ENCODE assay signal across 9 mouse cellular contexts in genomic region chr17:78912861-78913281, GRCm38 (mm10). TPM values are rescaled to one million over a fixed set of nuclear protein-coding genes. Genes with fewer than 3 reads are reported as not detected.
DNase-seq lines count a peak whose midpoint lies in the region; ATAC-seq and TF ChIP-seq lines count a peak whose summit lies in the region.
"Had no signal": no experiment of that assay in that cellular context is flagged by ENCODE, and none has a peak within 500 bp of the region (broad histone marks: within the 10 kb centered on the region; RNA-seq: fewer than 3 reads in every experiment).

No protein-coding gene starts in this region.

- 20% methylated on average over 6 of the region's 6 CpGs for WGBS in liver, embryonic 15.5 days (ENCODE audit: insufficient replicate concordance)
- 21% methylated on average over 6 of the region's 6 CpGs for WGBS in stomach, embryonic 15.5 days

- peak; percentile 21; the same call in 1 of the 2 replicates for ATAC-seq in liver, embryonic 15.5 days (ENCODE audit: insufficient read depth)
- ATAC-seq in stomach, embryonic 15.5 days (ENCODE audit: insufficient read depth, low FRiP score, low read depth) = no peak

- no peak for TF ChIP-seq POLR2A in testis, adult 2 months (IDR thresholded peaks at IDR 0.05; ENCODE audit: control insufficient read depth, low read depth, low read length)

- H3K9ac ChIP-seq in liver, embryonic 15.5 days = peak overlapping the region; percentile 25
- no peak overlapping the region for H3K9ac ChIP-seq in stomach, embryonic 15.5 days

- peak; percentile 37 for DNase-seq in adrenal gland, postnatal 14 days
- no peak for DNase-seq in adrenal gland, postnatal 4 days (ENCODE audit: low spot score in 2 of 2)
- no peak for DNase-seq in testis, postnatal 10 days (ENCODE audit: low spot score)
- DNase-seq in heart, postnatal 4 days = peak; percentile 40
- no peak for DNase-seq in gastrocnemius, adult 8-10 months (ENCODE audit: low spot score in 2 of 2)

- peak overlapping the region; percentile 50 for H3K4me3 ChIP-seq in testis, adult 2 months (ENCODE audit: control insufficient read depth, low read depth, low read length)
- H3K4me3 ChIP-seq in liver, embryonic 15.5 days (replicated peaks) = peak overlapping the region; percentile 56
- peak overlapping the region; percentile 33 for H3K4me3 ChIP-seq in stomach, embryonic 15.5 days (replicated peaks)

- no peaks in the 10 kb centered on the region for H3K36me3 ChIP-seq in testis, adult 2 months (ENCODE audit: control insufficient read depth, insufficient read depth, low read length)
- H3K36me3 ChIP-seq in liver, embryonic 15.5 days (replicated peaks) = 0 out of 2 replicates have a peak, but pooled peaks cover under 1% of the 10 kb centered on the region
- no peaks in the 10 kb centered on the region for H3K36me3 ChIP-seq in stomach, embryonic 15.5 days

- H3K27ac ChIP-seq in testis, adult 2 months (ENCODE audit: control insufficient read depth, insufficient read depth, low read depth, low read length) = no peak overlapping the region
- H3K27ac ChIP-seq in liver, embryonic 15.5 days (replicated peaks) = 0 out of 2 replicates have a peak overlapping the region, but pooled peaks have one; percentile 22
- no peak overlapping the region for H3K27ac ChIP-seq in stomach, embryonic 15.5 days

- peak overlapping the region; percentile 67 for H3K4me2 ChIP-seq in liver, embryonic 15.5 days
- peak overlapping the region; percentile 46 for H3K4me2 ChIP-seq in stomach, embryonic 15.5 days

- H3K4me1 ChIP-seq in testis, adult 2 months (ENCODE audit: control insufficient read depth, insufficient read depth, low read length) = peaks cover 6% of the 10 kb centered on the region
- H3K4me1 ChIP-seq in liver, embryonic 15.5 days (replicated peaks) = peaks cover 37% of the 10 kb centered on the region
- H3K4me1 ChIP-seq in stomach, embryonic 15.5 days = peaks cover 5% of the 10 kb centered on the region; the same call in 1 of the 2 replicates

- no peaks in the 10 kb centered on the region for H3K27me3 ChIP-seq in testis, adult 2 months (ENCODE audit: control insufficient read depth, insufficient read depth, low read length)
- H3K27me3 ChIP-seq in liver, embryonic 15.5 days = peaks cover 4% of the 10 kb centered on the region; the same call in 1 of the 2 replicates
- H3K27me3 ChIP-seq in stomach, embryonic 15.5 days (replicated peaks) = no peaks in the 10 kb centered on the region

- H3K9me3 ChIP-seq in liver, embryonic 15.5 days (replicated peaks) = no peaks in the 10 kb centered on the region
- H3K9me3 ChIP-seq in stomach, embryonic 15.5 days = no peaks in the 10 kb centered on the region

- TF ChIP-seq CTCF in testis, adult 2 months (IDR thresholded peaks at IDR 0.05; ENCODE audit: control insufficient read depth, insufficient read depth, insufficient replicate concordance, low read depth, low read length) = no peak

RNA-seq across cellular contexts. Expression of gene Cebpzos, which starts 3.4 kb away (rescaled TPM):
- 30.7 and 37.6 TPM in 2 replicates for total RNA-seq in adrenal gland, postnatal 14 days (2021)
- 10 to 100 TPM; 44.9 to 45.2 TPM for total RNA-seq in adrenal gland, postnatal 4 days (2021)
- 9.3 and 11.7 TPM in 2 replicates for polyA plus RNA-seq in testis, adult 2 months (2012; rRNA removed)
- 10 to 100 TPM; 39.7 to 40.9 TPM for total RNA-seq in heart, postnatal 4 days (2021)
- polyA plus RNA-seq in liver, embryonic 15.5 days (2015; fragmentation: Nextera tagmentation; extraction: Ambion mirVana) = 38.1 and 44.7 TPM in 2 replicates
- 113 and 115 TPM in 2 replicates for polyA plus RNA-seq in stomach, embryonic 15.5 days (2015; fragmentation: Nextera tagmentation; extraction: Ambion mirVana)
- 10 to 100 TPM; 34.6 to 42.7 (median 37.3) TPM for total RNA-seq in gastrocnemius, adult 8-10 months (2022)

RNA-seq across cellular contexts. Expression of gene Sult6b1, which starts 6.1 kb away (rescaled TPM):
- not detected in 2 replicates for total RNA-seq in adrenal gland, postnatal 14 days (2021)
- under 1 TPM in 1 of 2 experiments, not detected in 1; 0.39 TPM for total RNA-seq in adrenal gland, postnatal 4 days (2021)
- 0.17 and 0.25 TPM in 2 replicates for polyA plus RNA-seq in testis, adult 2 months (2012; rRNA removed)
- total RNA-seq in heart, postnatal 4 days (2021) = not detected
- 0.03 TPM in 1 of 2 replicates, not detected in the other for polyA plus RNA-seq in liver, embryonic 15.5 days (2015; fragmentation: Nextera tagmentation; extraction: Ambion mirVana)
- polyA plus RNA-seq in stomach, embryonic 15.5 days (2015; fragmentation: Nextera tagmentation; extraction: Ambion mirVana) = 0.14 and 0.35 TPM in 2 replicates
- total RNA-seq in gastrocnemius, adult 8-10 months (2022) = not detected
- total RNA-seq: heart, postnatal 14 days had no signal

RNA-seq across cellular contexts. Expression of gene Cebpz, which starts 24.0 kb away (rescaled TPM):
- 45.6 and 52.3 TPM in 2 replicates for total RNA-seq in adrenal gland, postnatal 14 days (2021)
- 10 to 100 TPM; 41.7 to 52.6 TPM for total RNA-seq in adrenal gland, postnatal 4 days (2021)
- polyA plus RNA-seq in testis, adult 2 months (2012; rRNA removed) = 4.5 and 6.2 TPM in 2 replicates
- 10 to 100 TPM; 19.3 to 20.6 TPM for total RNA-seq in heart, postnatal 4 days (2021)
- 19.0 and 23.4 TPM in 2 replicates for polyA plus RNA-seq in liver, embryonic 15.5 days (2015; fragmentation: Nextera tagmentation; extraction: Ambion mirVana)
- 54.3 and 54.4 TPM in 2 replicates for polyA plus RNA-seq in stomach, embryonic 15.5 days (2015; fragmentation: Nextera tagmentation; extraction: Ambion mirVana)
- total RNA-seq in gastrocnemius, adult 8-10 months (2022) = 10 to 100 TPM; 22.7 to 28.6 (median 24.2) TPM

RNA-seq across cellular contexts. Expression of gene Ndufaf7, which starts 24.1 kb away (rescaled TPM):
- 41.8 and 45.7 TPM in 2 replicates for total RNA-seq in adrenal gland, postnatal 14 days (2021)
- 10 to 100 TPM; 39.4 to 46.8 TPM for total RNA-seq in adrenal gland, postnatal 4 days (2021)
- polyA plus RNA-seq in testis, adult 2 months (2012; rRNA removed) = 16.1 and 16.2 TPM in 2 replicates
- total RNA-seq in heart, postnatal 4 days (2021) = 10 to 100 TPM; 49.2 to 53.5 TPM
- 24.5 and 27.0 TPM in 2 replicates for polyA plus RNA-seq in liver, embryonic 15.5 days (2015; fragmentation: Nextera tagmentation; extraction: Ambion mirVana)
- 51.7 and 57.7 TPM in 2 replicates for polyA plus RNA-seq in stomach, embryonic 15.5 days (2015; fragmentation: Nextera tagmentation; extraction: Ambion mirVana)
- total RNA-seq in gastrocnemius, adult 8-10 months (2022) = 10 to 100 TPM; 25.6 to 32.1 (median 28.7) TPM

RNA-seq across cellular contexts. Expression of gene Eif2ak2, which starts 30.5 kb away (rescaled TPM):
- 20.6 and 23.3 TPM in 2 replicates for total RNA-seq in adrenal gland, postnatal 14 days (2021)
- 10 to 100 TPM; 40.2 to 43.8 TPM for total RNA-seq in adrenal gland, postnatal 4 days (2021)
- polyA plus RNA-seq in testis, adult 2 months (2012; rRNA removed) = 3.8 and 4.1 TPM in 2 replicates
- 10 to 100 TPM; 20.9 to 23.2 TPM for total RNA-seq in heart, postnatal 4 days (2021)
- polyA plus RNA-seq in liver, embryonic 15.5 days (2015; fragmentation: Nextera tagmentation; extraction: Ambion mirVana) = 7.2 and 7.7 TPM in 2 replicates
- polyA plus RNA-seq in stomach, embryonic 15.5 days (2015; fragmentation: Nextera tagmentation; extraction: Ambion mirVana) = 16.0 and 16.4 TPM in 2 replicates
- 1 to 10 TPM; 2.7 to 3.8 (median 3.3) TPM for total RNA-seq in gastrocnemius, adult 8-10 months (2022)

Comparison
In these comparisons a context has a peak if more than half of its experiments do, and no peak if none do; other contexts are left out.
1. DNase-seq: peak in adrenal gland, postnatal 14 days (single experiment) and heart, postnatal 4 days (single experiment); none in adrenal gland, postnatal 4 days (0 of 2), testis, postnatal 10 days (single experiment) and gastrocnemius, adult 8-10 months (0 of 2).
2. Peak in every context shown above with its lines, with median percentiles within 50 percentile points of each other: H3K4me3 ChIP-seq.